Mouse (Mus musculus) layer of hippocampus, adult 2 months (tissue): ENCODE results near the gene Tnip1. TPM values are rescaled to one million over a fixed set of nuclear protein-coding genes. Genes with fewer than 3 reads are reported as not detected.

ENCODE experiments used
- DNase-seq, 2 experiments: peaks; one replicate each; pipeline ENCODE4 v3.0.0; 2022; ENCODE audit warnings: low spot score in 2 of 2
- H3K27ac ChIP-seq: fragments of 200-600 bp; 2 replicates; pipeline ENCODE4 v1.8.1; 2022
- H3K4me3 ChIP-seq: fragments of 200-600 bp; 2 replicates; pipeline ENCODE4 v1.8.1; 2022; ENCODE audit warnings: mild to moderate bottlenecking
- CTCF ChIP-seq: fragments of 200-600 bp; conservative IDR thresholded peaks from 2 replicates; pipeline ENCODE4 v1.8.1; 2022; ENCODE audit warnings: antibody characterized with exemption, mild to moderate bottlenecking, moderate library complexity
- total RNA-seq, 2 experiments: library from RNA; stranded (reverse); gene quantifications; 2 replicates each; pipeline ENCODE4 v1.2.3; 2021

Tnip1 gene
- total RNA-seq, 2 experiments from 2014 or later = 33.0 to 33.1 TPM

DNA sequence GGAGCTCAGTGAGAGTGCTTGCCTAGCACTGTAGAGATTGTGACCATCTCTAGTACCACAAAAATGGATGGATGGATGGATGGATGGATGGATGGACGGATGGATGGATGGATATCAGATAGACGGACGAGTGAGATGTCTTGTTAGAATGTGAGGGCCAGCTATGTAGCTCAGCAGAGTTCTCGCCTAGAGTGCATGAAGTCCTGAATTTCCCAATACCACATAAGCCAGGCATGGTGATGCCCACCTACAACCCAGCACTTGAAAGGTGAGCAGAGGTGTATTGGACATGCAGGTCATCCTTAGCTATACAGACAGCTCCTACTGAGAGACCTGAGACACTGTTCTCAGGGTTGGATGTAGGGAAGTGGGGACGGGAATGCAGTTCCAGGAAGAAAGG, 71.4 kb downstream of the Tnip1 start:
- DNase-seq = no peak
- Histone ChIP-seq H3K4me3 (no peak overlapping the region), H3K27ac (no peak overlapping the region)
- no peak for TF ChIP-seq CTCF

DNA sequence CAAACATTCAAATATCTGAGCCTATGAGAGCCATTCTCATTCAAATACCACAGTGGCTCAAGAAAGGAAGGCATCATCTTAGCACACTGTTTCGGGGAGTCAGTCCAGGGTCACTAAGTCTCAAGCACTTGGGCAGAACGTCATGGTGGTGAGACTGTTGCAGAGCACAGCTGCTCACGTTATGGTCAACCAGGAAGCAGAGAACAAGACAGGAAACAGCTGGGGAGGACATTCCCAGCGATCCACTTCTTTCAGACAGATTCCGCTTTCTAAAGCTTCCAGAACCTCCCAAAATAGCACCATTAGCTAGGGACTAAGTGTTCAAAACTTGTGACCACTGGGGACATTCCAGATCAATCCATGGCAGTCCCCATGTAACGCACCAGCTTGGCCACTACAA, 74.8 kb downstream of the Tnip1 start:
- no peak for TF ChIP-seq CTCF
- H3K27ac ChIP-seq = no peak overlapping the region
- no peak overlapping the region for H3K4me3 ChIP-seq
- DNase-seq = no peak

DNA sequence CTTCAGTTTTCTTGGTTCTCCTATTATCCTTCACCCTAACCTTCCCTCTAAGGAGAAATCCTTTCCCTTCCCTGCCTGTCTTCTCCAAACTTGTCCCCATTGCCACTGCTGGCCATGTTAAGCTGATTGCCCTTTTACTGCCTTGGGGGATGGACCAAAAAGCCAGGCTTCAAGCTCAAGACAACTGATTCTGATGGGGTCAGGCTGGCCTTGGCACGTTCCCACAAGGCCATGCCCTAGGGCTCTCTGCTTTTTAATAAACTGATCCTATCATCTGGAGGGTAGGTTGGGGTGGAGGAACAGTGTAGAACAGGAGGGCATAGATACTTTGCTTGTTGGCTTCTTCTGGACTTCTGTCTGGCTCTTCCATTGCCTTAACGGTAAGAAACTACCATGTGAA, 77.3 kb downstream of the Tnip1 start:
- no peak for TF ChIP-seq CTCF
- no peak for DNase-seq
- Histone ChIP-seq H3K4me3 (no peak overlapping the region), H3K27ac (no peak overlapping the region)

DNA sequence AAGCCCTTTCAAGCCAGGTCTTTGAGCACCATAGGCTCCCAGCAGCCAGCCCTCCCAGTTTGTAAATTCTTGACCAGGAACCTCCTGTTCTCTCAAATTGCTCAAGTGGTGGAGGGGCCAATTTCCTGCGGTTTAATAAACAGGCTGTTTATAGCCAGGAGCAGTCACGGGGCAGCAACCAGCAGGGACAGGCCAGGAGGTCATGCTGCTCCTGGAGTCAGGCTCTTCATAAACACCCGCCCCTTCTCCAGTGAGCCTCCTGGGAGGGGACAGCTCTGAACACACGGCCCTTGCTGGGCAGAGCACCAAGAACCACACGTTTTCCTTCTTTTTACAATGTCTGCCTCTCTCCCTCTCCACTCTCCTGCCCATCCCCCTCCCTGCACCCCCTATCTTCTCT, 77.8 kb downstream of the Tnip1 start:
- no peak overlapping the region for H3K27ac ChIP-seq

DNA sequence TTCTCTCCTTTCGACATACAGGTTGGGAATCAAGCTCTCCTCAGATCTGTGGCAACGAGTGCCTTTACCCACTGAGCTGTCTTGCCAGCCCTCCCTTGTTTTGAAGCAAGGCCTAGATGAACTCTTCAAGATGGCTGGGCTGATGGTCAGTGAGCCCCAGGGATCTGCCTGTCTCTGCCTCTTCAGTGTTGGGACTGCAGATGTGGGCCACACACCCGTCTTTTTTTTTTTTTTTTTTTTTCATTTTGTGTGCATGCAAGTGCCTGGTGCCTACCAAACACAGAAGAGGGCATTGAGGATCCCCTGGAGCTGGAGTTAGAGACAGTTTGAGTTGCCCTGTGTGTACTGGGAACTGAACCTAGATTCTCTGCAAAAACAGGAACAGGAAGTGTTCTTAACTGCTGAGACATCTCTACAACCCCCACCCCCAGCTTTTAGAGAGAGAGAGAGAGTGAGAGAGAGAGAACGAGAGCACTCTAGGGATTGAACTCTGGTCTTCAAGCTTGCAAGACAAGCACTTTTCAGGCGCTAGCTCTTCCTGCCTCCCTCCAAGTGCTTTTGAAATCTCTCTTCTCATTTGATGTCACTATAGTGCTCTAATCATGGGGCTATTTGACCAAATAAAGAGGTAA, 78.4 kb downstream of the Tnip1 start:
- DNase-seq = no peak
- no peak overlapping the region for H3K4me3 ChIP-seq
- H3K27ac ChIP-seq = no peak overlapping the region
- TF ChIP-seq CTCF = no peak

More for the DNA sequence above, 77.8 kb downstream of the Tnip1 start:
- H3K4me3 ChIP-seq = no peak overlapping the region
- no peak for DNase-seq
- TF ChIP-seq CTCF = no peak

DNA sequence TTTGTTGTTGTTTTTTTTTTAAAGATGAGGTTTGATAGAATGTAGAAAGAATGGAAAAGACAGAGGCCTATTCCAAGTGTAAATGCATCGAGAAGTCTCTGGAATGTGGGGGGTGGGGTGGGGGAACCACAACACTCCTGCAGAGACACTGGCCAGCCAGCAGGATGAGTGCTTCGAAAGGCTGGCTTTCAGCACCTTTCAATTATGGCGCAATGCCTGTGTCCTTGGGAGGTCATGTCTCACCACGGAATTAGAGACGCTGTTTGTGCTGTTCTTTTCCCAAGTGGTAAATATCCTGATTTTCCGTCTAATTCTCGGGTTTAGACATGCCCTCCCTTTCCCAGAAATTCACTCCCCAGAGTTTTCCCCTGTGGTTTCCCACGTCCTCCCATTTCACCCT, 80.0 kb downstream of the Tnip1 start:
- no peak for TF ChIP-seq CTCF
- no peak overlapping the region for H3K4me3 ChIP-seq
- no peak for DNase-seq
- H3K27ac ChIP-seq = no peak overlapping the region

DNA sequence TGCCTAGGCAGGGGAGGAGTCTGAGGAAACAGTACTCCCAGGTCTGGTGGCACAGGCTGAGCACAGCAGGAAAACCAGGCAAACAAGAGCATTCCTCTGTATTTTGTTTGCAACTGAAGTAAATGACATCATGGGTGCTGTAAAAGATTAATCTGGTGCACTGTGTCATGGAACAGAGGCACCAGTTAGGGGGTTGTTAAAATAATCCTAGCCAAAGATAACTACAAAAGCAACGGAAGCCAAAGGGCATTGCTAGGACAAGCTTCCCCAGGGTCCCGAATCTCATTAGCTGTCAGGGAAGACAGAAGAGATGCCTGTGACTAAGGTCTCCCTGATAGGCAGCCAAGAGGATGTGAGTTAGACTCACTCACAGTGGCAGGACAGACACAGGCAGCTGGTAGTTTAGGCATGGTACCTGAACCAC, 81.7 kb downstream of the Tnip1 start:
- no peak for TF ChIP-seq CTCF
- no peak overlapping the region for H3K27ac ChIP-seq
- H3K4me3 ChIP-seq = no peak overlapping the region
- DNase-seq = no peak

DNA sequence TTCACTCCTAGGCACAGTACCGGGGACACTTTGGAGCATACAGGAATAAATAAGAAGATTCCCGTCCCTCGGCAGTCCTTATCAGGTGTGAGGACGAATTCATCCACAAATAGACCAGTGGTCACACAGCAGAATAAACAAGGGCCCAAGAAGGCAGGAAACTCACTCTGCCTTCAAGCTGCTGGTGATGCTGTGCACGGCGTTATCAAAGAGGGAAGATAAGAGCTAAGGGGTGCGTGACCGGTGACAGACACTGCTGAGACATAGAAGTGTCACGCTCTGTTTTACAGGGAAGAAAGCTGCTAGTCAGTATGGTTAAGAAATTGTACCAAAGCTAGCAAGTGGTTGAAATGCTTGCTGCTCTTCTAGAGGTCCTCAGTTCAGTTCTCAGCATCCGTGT, 82.8 kb downstream of the Tnip1 start:
- no peak for DNase-seq
- Histone ChIP-seq H3K27ac (no peak overlapping the region), H3K4me3 (no peak overlapping the region)
- TF ChIP-seq CTCF = no peak

DNA sequence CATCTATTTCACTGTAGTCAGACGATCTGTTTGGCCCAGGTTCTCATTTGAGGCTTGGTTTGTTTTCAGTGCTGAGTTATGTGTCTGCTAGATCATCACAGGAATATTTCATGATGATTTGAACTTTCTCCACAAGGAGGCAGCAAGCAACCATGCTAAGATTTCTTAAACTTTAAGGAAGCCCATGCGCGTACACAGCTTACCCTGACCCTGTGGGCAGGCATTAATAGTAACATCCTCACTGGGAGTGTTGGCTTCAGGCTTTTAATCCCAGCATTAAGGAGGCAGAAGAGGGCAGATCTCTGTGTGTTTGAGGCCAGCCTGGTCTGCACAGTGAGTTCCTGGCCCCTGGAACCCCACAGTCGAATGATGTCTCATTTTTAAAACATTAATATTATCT, 83.3 kb downstream of the Tnip1 start:
- no peak overlapping the region for H3K4me3 ChIP-seq
- peak; percentile 90 for TF ChIP-seq CTCF
- peak; percentile 63 for DNase-seq
- no peak overlapping the region for H3K27ac ChIP-seq

DNA sequence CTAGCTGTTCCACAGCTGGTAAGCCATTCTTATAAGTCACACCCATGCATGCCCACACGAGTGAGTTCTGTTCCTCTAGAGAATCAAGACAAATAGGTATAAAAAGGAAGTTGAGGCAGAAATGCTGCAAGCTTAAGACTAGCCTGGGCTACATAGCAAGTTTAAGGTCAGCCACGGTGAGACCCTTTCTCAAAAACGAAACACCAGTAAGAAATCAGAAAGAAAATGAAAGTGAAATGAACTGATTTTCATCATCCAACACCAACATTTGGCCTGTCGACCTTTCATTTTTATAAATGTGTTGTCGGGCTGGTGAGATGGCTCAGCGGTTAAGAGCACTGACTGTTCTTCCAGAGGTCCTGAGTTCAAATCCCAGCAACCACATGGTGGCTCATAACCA, 83.8 kb downstream of the Tnip1 start:
- Histone ChIP-seq H3K27ac (no peak overlapping the region), H3K4me3 (no peak overlapping the region)
- DNase-seq = no peak
- TF ChIP-seq CTCF = no peak

DNA sequence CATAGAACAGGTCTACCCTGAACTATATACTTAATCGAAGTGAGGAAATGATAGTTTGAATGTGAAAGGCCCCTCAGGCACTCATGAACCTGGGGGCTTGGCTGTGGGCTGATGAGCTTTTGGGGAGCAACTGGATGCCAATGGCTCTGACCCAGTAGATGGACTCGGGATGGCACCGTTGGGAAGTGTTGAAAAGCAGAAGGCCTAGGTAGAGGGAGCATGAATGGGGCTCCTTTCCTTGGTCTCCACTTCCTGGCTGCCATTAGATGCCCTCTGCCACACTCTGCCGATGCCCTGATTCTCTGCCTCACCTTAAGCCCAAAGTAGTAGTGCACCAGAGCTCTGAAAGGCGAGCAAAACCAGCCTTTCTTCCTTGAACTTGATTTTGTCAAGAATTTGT, 86.7 kb downstream of the Tnip1 start:
- H3K4me3 ChIP-seq = no peak overlapping the region
- H3K27ac ChIP-seq = no peak overlapping the region
- no peak for DNase-seq
- TF ChIP-seq CTCF = no peak

DNA sequence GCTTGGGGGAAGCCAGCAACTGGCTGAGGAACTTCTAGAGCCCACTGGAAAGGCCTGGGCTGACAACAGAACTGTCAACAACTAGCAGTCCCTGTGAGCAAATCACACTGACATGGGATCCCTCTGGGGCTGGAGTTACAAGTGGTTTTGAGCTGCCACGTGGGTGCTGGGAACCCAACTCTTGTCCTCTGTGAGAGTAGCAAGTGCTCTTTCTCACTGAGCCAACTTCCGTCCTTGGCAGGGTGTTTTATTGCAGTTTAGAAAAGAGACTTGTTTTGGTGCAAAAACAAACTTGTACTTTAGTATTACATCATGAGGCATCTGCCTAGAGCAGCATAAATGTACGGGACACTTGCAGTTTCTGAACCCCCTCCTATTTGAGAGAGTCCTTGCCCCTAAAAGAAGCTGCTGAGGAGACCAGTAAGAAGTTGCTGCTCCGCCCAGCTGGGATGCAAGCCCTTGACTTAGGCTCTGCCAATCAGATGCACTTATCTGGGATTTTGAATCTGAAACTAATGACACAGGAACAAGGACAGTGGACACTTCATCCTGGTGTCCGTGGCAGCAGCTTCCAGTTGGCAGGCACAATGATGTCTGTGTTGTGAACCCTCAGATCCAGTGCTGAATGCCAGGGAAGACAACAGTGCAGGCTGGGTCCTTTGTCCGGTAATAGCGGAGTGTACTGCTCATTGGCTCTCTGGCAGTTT, 90.7 kb downstream of the Tnip1 start:
- DNase-seq = no peak
- no peak for TF ChIP-seq CTCF
- Histone ChIP-seq H3K27ac (peak overlapping the region; percentile 59), H3K4me3 (no peak overlapping the region)

DNA sequence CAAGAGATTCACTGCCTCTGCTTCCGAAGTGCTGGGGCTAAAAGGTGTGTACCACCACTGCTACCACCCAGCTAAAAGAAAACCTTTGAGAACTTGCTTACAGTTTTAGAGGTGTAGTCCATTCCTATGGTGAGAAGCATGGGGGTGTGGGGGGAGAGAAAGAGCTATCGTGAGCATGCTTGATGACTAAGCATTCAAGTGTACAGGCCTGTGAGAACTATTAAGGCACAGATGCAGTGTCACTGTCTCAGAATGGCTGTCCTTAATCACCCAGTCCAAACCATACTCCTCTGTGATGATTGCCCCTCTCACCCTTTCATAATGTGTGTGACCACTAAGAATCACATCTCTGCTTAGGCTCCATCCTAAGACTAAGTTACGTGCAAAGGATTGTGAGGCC, 93.4 kb downstream of the Tnip1 start:
- Histone ChIP-seq H3K4me3 (no peak overlapping the region), H3K27ac (no peak overlapping the region; the same call in 1 of the 2 replicates)
- DNase-seq = no peak
- no peak for TF ChIP-seq CTCF

DNA sequence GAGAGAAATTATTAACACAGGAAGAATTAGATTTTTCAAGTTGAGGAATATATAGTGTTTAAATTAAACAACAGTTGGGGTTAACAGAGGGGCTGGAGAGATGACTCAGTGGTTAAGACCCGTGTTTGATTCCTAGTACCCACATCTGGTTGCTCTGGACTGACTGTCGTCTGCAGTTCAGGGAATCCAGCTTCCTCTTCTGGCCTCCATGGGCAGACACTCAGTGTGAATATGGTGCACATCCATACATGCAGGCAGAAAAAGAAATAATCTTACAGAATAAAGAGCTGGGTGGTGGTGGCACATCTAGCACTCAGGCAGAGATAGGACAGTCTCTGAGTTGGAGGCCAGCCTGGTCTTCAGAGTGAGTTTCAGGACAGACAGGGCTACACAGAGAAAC, 94.3 kb downstream of the Tnip1 start:
- no peak for TF ChIP-seq CTCF
- no peak for DNase-seq
- H3K4me3 ChIP-seq = no peak overlapping the region
- H3K27ac ChIP-seq = no peak overlapping the region
